9 mouse cellular contexts compared by ENCODE assay signal in genomic region chr5:134544516-134545241, GRCm38 (mm10). TPM values are rescaled to one million over a fixed set of nuclear protein-coding genes. Genes with fewer than 3 reads are reported as not detected.
DNase-seq lines count a peak whose midpoint lies in the region; ATAC-seq lines count a peak whose summit lies in the region.
"Had no signal": no experiment of that assay in that cellular context is flagged by ENCODE, and none has a peak within 500 bp of the region (broad histone marks: within the 10 kb centered on the region; RNA-seq: fewer than 3 reads in every experiment).

No protein-coding gene starts in this region.

- peaks cover 5% of the 10 kb centered on the region; the same call in 1 of the 2 replicates for H3K36me3 ChIP-seq in heart, embryonic 10.5 days
- 0 out of 2 replicates have a peak, but pooled peaks cover 4% of the 10 kb centered on the region for H3K36me3 ChIP-seq in neural tube, embryonic 15.5 days

- 60% methylated on average over 19 of the region's 19 CpGs for WGBS in heart, embryonic 10.5 days
- 62% methylated on average over 19 of the region's 19 CpGs for WGBS in neural tube, embryonic 15.5 days

- ATAC-seq in neural tube, embryonic 15.5 days (ENCODE audit: low FRiP score): no peak
- no peak for ATAC-seq in granulocyte monocyte progenitor cell, adult 5-6 weeks (replicated peaks; ENCODE audit: poor library complexity, severe bottlenecking)

- no peaks in the 10 kb centered on the region for H3K9me3 ChIP-seq in heart, embryonic 10.5 days
- no peaks in the 10 kb centered on the region for H3K9me3 ChIP-seq in neural tube, embryonic 15.5 days (replicated peaks)

- DNase-seq in heart, adult 18-20 months: peak; percentile 61 to 63
- DNase-seq in heart, embryonic 10.5 days (ENCODE audit: low spot score): no peak
- peak; percentile 66 for DNase-seq in testis, postnatal 10 days (ENCODE audit: low spot score)
- DNase-seq in testis, postnatal 14 days (ENCODE audit: low spot score): no peak
- peak; percentile 43 to 62 for DNase-seq in heart, adult 9 months (ENCODE audit: low spot score in 2 of 2)
- no peak for DNase-seq in thymus, adult 18-20 months

- peaks cover 33% of the 10 kb centered on the region for H3K4me1 ChIP-seq in heart, embryonic 10.5 days
- H3K4me1 ChIP-seq in neural tube, embryonic 15.5 days: peaks cover 81% of the 10 kb centered on the region

- H3K27me3 ChIP-seq in heart, embryonic 10.5 days (ENCODE audit: insufficient read depth, poor library complexity, severe bottlenecking): no peaks in the 10 kb centered on the region
- no peaks in the 10 kb centered on the region for H3K27me3 ChIP-seq in neural tube, embryonic 15.5 days (replicated peaks)

- H3K4me2 ChIP-seq in neural tube, embryonic 15.5 days: no peak overlapping the region

- H3K27ac ChIP-seq in heart, embryonic 10.5 days: no peak overlapping the region
- peak overlapping the region; percentile 41; the same call in 1 of the 2 replicates for H3K27ac ChIP-seq in neural tube, embryonic 15.5 days (replicated peaks)

- no peak overlapping the region for H3K4me3 ChIP-seq in heart, embryonic 10.5 days
- H3K4me3 ChIP-seq in neural tube, embryonic 15.5 days (replicated peaks): no peak overlapping the region

- no peak overlapping the region for H3K9ac ChIP-seq in neural tube, embryonic 15.5 days (replicated peaks)

RNA-seq across cellular contexts. Expression of gene Clip2, which starts 7.6 kb away (rescaled TPM):
- total RNA-seq in heart, adult 18-20 months (2021): 1 to 10 TPM; 5.8 TPM
- polyA plus RNA-seq in heart, embryonic 10.5 days (2016; fragmentation: Nextera tagmentation; extraction: Ambion mirVana): 2.1 TPM in 2 replicates
- 10.4 and 12.1 TPM in 2 replicates for polyA plus RNA-seq in neural tube, embryonic 15.5 days (2015; fragmentation: Nextera tagmentation; extraction: Ambion mirVana)
- total RNA-seq in granulocyte monocyte progenitor cell, adult 5-6 weeks (2014; fragmentation: Nextera tagmentation): 4.5 and 5.1 TPM in 2 replicates
- total RNA-seq in granulocyte monocyte progenitor cell, adult 5-6 weeks (2017): 2.5 and 7.9 TPM in 2 replicates

RNA-seq across cellular contexts. Expression of gene Syna, which starts 15.3 kb away (rescaled TPM):
- not detected for total RNA-seq in heart, adult 18-20 months (2021)
- not detected in 2 replicates for polyA plus RNA-seq in heart, embryonic 10.5 days (2016; fragmentation: Nextera tagmentation; extraction: Ambion mirVana)
- 0.51 and 0.63 TPM in 2 replicates for polyA plus RNA-seq in neural tube, embryonic 15.5 days (2015; fragmentation: Nextera tagmentation; extraction: Ambion mirVana)
- total RNA-seq in granulocyte monocyte progenitor cell, adult 5-6 weeks (2014; fragmentation: Nextera tagmentation): not detected in 2 replicates
- not detected in 2 replicates for total RNA-seq in granulocyte monocyte progenitor cell, adult 5-6 weeks (2017)
- total RNA-seq: liver, adult 2 months had no signal
- polyA plus RNA-seq: liver, adult 2 months had no signal

RNA-seq across cellular contexts. Expression of gene Rfc2, which starts 36.5 kb away (rescaled TPM):
- 10 to 100 TPM; 20.7 to 25.0 TPM for total RNA-seq in heart, adult 18-20 months (2021)
- 271 and 300 TPM in 2 replicates for polyA plus RNA-seq in heart, embryonic 10.5 days (2016; fragmentation: Nextera tagmentation; extraction: Ambion mirVana)
- polyA plus RNA-seq in neural tube, embryonic 15.5 days (2015; fragmentation: Nextera tagmentation; extraction: Ambion mirVana): 185 and 216 TPM in 2 replicates
- total RNA-seq in granulocyte monocyte progenitor cell, adult 5-6 weeks (2014; fragmentation: Nextera tagmentation): 284 and 297 TPM in 2 replicates
- 146 and 201 TPM in 2 replicates for total RNA-seq in granulocyte monocyte progenitor cell, adult 5-6 weeks (2017)

Comparison
In these comparisons a context has a peak if more than half of its experiments do, and no peak if none do; other contexts are left out.
1. DNase-seq: peak in heart, adult 18-20 months (2 of 2), testis, postnatal 10 days (single experiment) and heart, adult 9 months (2 of 2); none in heart, embryonic 10.5 days (single experiment), testis, postnatal 14 days (single experiment) and thymus, adult 18-20 months (0 of 2).
2. RNA of gene Rfc2, which starts 36.5 kb away (total RNA-seq): 146 to 297 TPM in granulocyte monocyte progenitor cell, adult 5-6 weeks; 20.7 to 25.0 TPM in heart, adult 18-20 months; every median in the first group is over 4 times any median in the second.